Mouse (Mus musculus): ENCODE measurements around the gene Rec114. TPM values are rescaled to one million over a fixed set of nuclear protein-coding genes. Genes with fewer than 3 reads are reported as not detected.
A peak's percentile ranks its signal among the peaks of the same experiment; 100 is the strongest.

The Rec114 gene
- polyA plus RNA-seq, 1 experiment from 2014 or later: 23.2 TPM

- H3K4me2 ChIP-seq: peak overlapping the region; percentile 34
- peak; percentile 11 for ATAC-seq (ENCODE audit: insufficient read depth)
Measured at GRCm38 (mm10) chr9:58662791-58663190, 81.0 kb downstream of the Rec114 start.

GRCm38 (mm10) chr9:58662007-58662406 lies 81.8 kb downstream of the Rec114 start:
- WGBS (ENCODE audit: insufficient replicate concordance): 79% methylated on average over 4 of the region's 4 CpGs
- H3K9me3 ChIP-seq (replicated peaks): no peaks in the 10 kb centered on the region
- no peak overlapping the region for H3K4me2 ChIP-seq
- H3K36me3 ChIP-seq (replicated peaks): peaks cover 76% of the 10 kb centered on the region
- H3K9ac ChIP-seq: peak overlapping the region; percentile 44; the same call in 1 of the 2 replicates
- no peaks in the 10 kb centered on the region for H3K27me3 ChIP-seq
- peak overlapping the region; percentile 99 for H3K27ac ChIP-seq (replicated peaks)
- no peak overlapping the region for H3K4me3 ChIP-seq (replicated peaks)
- H3K4me1 ChIP-seq (replicated peaks): peaks cover 67% of the 10 kb centered on the region
- no peak for ATAC-seq (ENCODE audit: insufficient read depth)

More at GRCm38 (mm10) chr9:58662791-58663190, 81.0 kb downstream of the Rec114 start:
- Histone ChIP-seq H3K4me1 (replicated peaks) (peaks cover 68% of the 10 kb centered on the region), H3K36me3 (replicated peaks) (peaks cover 81% of the 10 kb centered on the region), H3K9ac (peak overlapping the region; percentile 44), H3K27me3 (no peaks in the 10 kb centered on the region), H3K4me3 (replicated peaks) (no peak overlapping the region), H3K27ac (replicated peaks) (peak overlapping the region; percentile 99), H3K9me3 (replicated peaks) (no peaks in the 10 kb centered on the region)
- WGBS (ENCODE audit: insufficient replicate concordance): 24% methylated on average over 3 of the region's 3 CpGs

- no peak for ATAC-seq (ENCODE audit: insufficient read depth)
- Histone ChIP-seq H3K4me2 (no peak overlapping the region; the same call in 1 of the 2 replicates), H3K4me3 (replicated peaks) (no peak overlapping the region), H3K9me3 (replicated peaks) (no peaks in the 10 kb centered on the region), H3K27ac (replicated peaks) (peak overlapping the region; percentile 99), H3K4me1 (replicated peaks) (peaks cover 80% of the 10 kb centered on the region), H3K27me3 (no peaks in the 10 kb centered on the region), H3K36me3 (replicated peaks) (peaks cover 67% of the 10 kb centered on the region), H3K9ac (peak overlapping the region; percentile 45)
- WGBS (ENCODE audit: insufficient replicate concordance): 79% methylated on average over 3 of the region's 3 CpGs
Measured at GRCm38 (mm10) chr9:58660673-58661072, 83.1 kb downstream of the Rec114 start.

GRCm38 (mm10) chr9:58659989-58660388 lies 83.8 kb downstream of the Rec114 start:
- H3K27ac ChIP-seq (replicated peaks): peak overlapping the region; percentile 99
- peaks cover 64% of the 10 kb centered on the region for H3K36me3 ChIP-seq (replicated peaks)
- 52% methylated on average over 9 of the region's 9 CpGs for WGBS (ENCODE audit: insufficient replicate concordance)
- no peak overlapping the region for H3K4me3 ChIP-seq (replicated peaks)
- peak overlapping the region; percentile 36 for H3K4me2 ChIP-seq
- H3K27me3 ChIP-seq: no peaks in the 10 kb centered on the region
- peak overlapping the region; percentile 57 for H3K9ac ChIP-seq
- ATAC-seq (ENCODE audit: insufficient read depth): peak; percentile 71
- no peaks in the 10 kb centered on the region for H3K9me3 ChIP-seq (replicated peaks)
- peaks cover 85% of the 10 kb centered on the region for H3K4me1 ChIP-seq (replicated peaks)

GRCm38 (mm10) chr9:58659331-58659730 lies 84.4 kb downstream of the Rec114 start:
- Histone ChIP-seq H3K4me2 (peak overlapping the region; percentile 36), H3K4me3 (replicated peaks) (no peak overlapping the region), H3K27ac (replicated peaks) (peak overlapping the region; percentile 99), H3K27me3 (no peaks in the 10 kb centered on the region), H3K4me1 (replicated peaks) (peaks cover 90% of the 10 kb centered on the region), H3K36me3 (replicated peaks) (peaks cover 65% of the 10 kb centered on the region), H3K9ac (peak overlapping the region; percentile 57), H3K9me3 (replicated peaks) (no peaks in the 10 kb centered on the region)
- ATAC-seq (ENCODE audit: insufficient read depth): no peak
- 50% methylated on average over 3 of the region's 3 CpGs for WGBS (ENCODE audit: insufficient replicate concordance)

- WGBS (ENCODE audit: insufficient replicate concordance): 19% methylated on average over 4 of the region's 4 CpGs
- Histone ChIP-seq H3K4me3 (replicated peaks) (no peak overlapping the region), H3K4me1 (replicated peaks) (peaks cover 90% of the 10 kb centered on the region), H3K36me3 (replicated peaks) (peaks cover 64% of the 10 kb centered on the region), H3K9ac (peak overlapping the region; percentile 57), H3K4me2 (peak overlapping the region; percentile 63; the same call in 1 of the 2 replicates), H3K27me3 (no peaks in the 10 kb centered on the region), H3K27ac (replicated peaks) (peak overlapping the region; percentile 99), H3K9me3 (replicated peaks) (no peaks in the 10 kb centered on the region)
- ATAC-seq (ENCODE audit: insufficient read depth): no peak
Measured at GRCm38 (mm10) chr9:58658596-58659309, 85.0 kb downstream of the Rec114 start.

- peak overlapping the region; percentile 99 for H3K27ac ChIP-seq (replicated peaks)
- 25% methylated on average over 5 of the region's 5 CpGs for WGBS (ENCODE audit: insufficient replicate concordance)
- ATAC-seq (ENCODE audit: insufficient read depth): peak; percentile 89
- H3K4me2 ChIP-seq: peak overlapping the region; percentile 63
- peaks cover 91% of the 10 kb centered on the region for H3K4me1 ChIP-seq (replicated peaks)
- H3K9ac ChIP-seq: peak overlapping the region; percentile 62
- H3K36me3 ChIP-seq (replicated peaks): peaks cover 69% of the 10 kb centered on the region
- H3K9me3 ChIP-seq (replicated peaks): no peaks in the 10 kb centered on the region
- no peaks in the 10 kb centered on the region for H3K27me3 ChIP-seq
- peak overlapping the region; percentile 45 for H3K4me3 ChIP-seq (replicated peaks)
Measured at GRCm38 (mm10) chr9:58657735-58658512, 85.8 kb downstream of the Rec114 start.

- ATAC-seq (ENCODE audit: insufficient read depth): no peak
- Histone ChIP-seq H3K9ac (peak overlapping the region; percentile 62), H3K9me3 (replicated peaks) (no peaks in the 10 kb centered on the region), H3K4me2 (peak overlapping the region; percentile 63), H3K36me3 (replicated peaks) (peaks cover 68% of the 10 kb centered on the region), H3K4me3 (replicated peaks) (peak overlapping the region; percentile 45), H3K27me3 (no peaks in the 10 kb centered on the region), H3K27ac (replicated peaks) (peak overlapping the region; percentile 99), H3K4me1 (replicated peaks) (peaks cover 80% of the 10 kb centered on the region)
- 78% methylated on average over 2 of the region's 2 CpGs for WGBS (ENCODE audit: insufficient replicate concordance)
Measured at GRCm38 (mm10) chr9:58656824-58657223, 86.9 kb downstream of the Rec114 start.

GRCm38 (mm10) chr9:58656396-58656795 lies 87.4 kb downstream of the Rec114 start:
- Histone ChIP-seq H3K27ac (replicated peaks) (peak overlapping the region; percentile 99), H3K36me3 (replicated peaks) (peaks cover 69% of the 10 kb centered on the region), H3K4me3 (replicated peaks) (peak overlapping the region; percentile 45), H3K9ac (peak overlapping the region; percentile 62), H3K4me1 (replicated peaks) (peaks cover 76% of the 10 kb centered on the region), H3K4me2 (peak overlapping the region; percentile 63), H3K27me3 (no peaks in the 10 kb centered on the region), H3K9me3 (replicated peaks) (no peaks in the 10 kb centered on the region)
- WGBS (ENCODE audit: insufficient replicate concordance): 36% methylated on average over 2 of the region's 2 CpGs
- ATAC-seq (ENCODE audit: insufficient read depth): 0 out of 2 replicates have a peak, but pooled peaks have one; percentile 10

GRCm38 (mm10) chr9:58654494-58654893 lies 89.3 kb downstream of the Rec114 start:
- 57% methylated on average over 4 of the region's 4 CpGs for WGBS (ENCODE audit: insufficient replicate concordance)
- no peak overlapping the region for H3K9ac ChIP-seq

GRCm38 (mm10) chr9:58651993-58652392 lies 91.8 kb downstream of the Rec114 start:
- 55% methylated on average over 4 of the region's 4 CpGs for WGBS (ENCODE audit: insufficient replicate concordance)
- Histone ChIP-seq H3K4me1 (replicated peaks) (peaks cover 59% of the 10 kb centered on the region), H3K4me3 (replicated peaks) (no peak overlapping the region)

More at GRCm38 (mm10) chr9:58654494-58654893, 89.3 kb downstream of the Rec114 start:
- peaks cover 74% of the 10 kb centered on the region for H3K36me3 ChIP-seq (replicated peaks)
- peaks cover 65% of the 10 kb centered on the region for H3K4me1 ChIP-seq (replicated peaks)
- no peaks in the 10 kb centered on the region for H3K27me3 ChIP-seq
- no peaks in the 10 kb centered on the region for H3K9me3 ChIP-seq (replicated peaks)
- H3K27ac ChIP-seq (replicated peaks): peak overlapping the region; percentile 54
- H3K4me2 ChIP-seq: peak overlapping the region; percentile 44
- H3K4me3 ChIP-seq (replicated peaks): no peak overlapping the region
- ATAC-seq (ENCODE audit: insufficient read depth): no peak

More at GRCm38 (mm10) chr9:58651993-58652392, 91.8 kb downstream of the Rec114 start:
- no peaks in the 10 kb centered on the region for H3K27me3 ChIP-seq
- no peak overlapping the region for H3K9ac ChIP-seq
- H3K4me2 ChIP-seq: no peak overlapping the region
- ATAC-seq (ENCODE audit: insufficient read depth): no peak
- H3K36me3 ChIP-seq (replicated peaks): peaks cover 80% of the 10 kb centered on the region
- no peaks in the 10 kb centered on the region for H3K9me3 ChIP-seq (replicated peaks)
- H3K27ac ChIP-seq (replicated peaks): no peak overlapping the region
